Mouse (Mus musculus) MEL-GATA-1-ER (cell line): ENCODE data around the gene Pla2g1b.

Experiments used
- DNase-seq: peaks from one replicate; pipeline ENCODE4 v3.0.0-alpha.2; 2012; ENCODE audit warnings: low read depth; ENCODE audit errors: extremely low read depth

Pla2g1b gene

GRCm38 (mm10) chr5:115522531-115522930 lies 56.5 kb downstream of the Pla2g1b start:
- no peak for DNase-seq

- no peak for DNase-seq
Observed at GRCm38 (mm10) chr5:115522981-115523499, 57.0 kb downstream of the Pla2g1b start.

- no peak for DNase-seq
Observed at GRCm38 (mm10) chr5:115523971-115524370, 57.9 kb downstream of the Pla2g1b start.
